Mouse (Mus musculus): ENCODE data around the gene Tmeff1. TPM values are rescaled to one million over a fixed set of nuclear protein-coding genes. Genes with fewer than 3 reads are reported as not detected.

Gene Tmeff1
- polyA plus RNA-seq, 1 experiment from 2014 or later: 29.4 TPM

- peak; percentile 80 for DNase-seq (ENCODE audit: low spot score)
- H3K36me3 ChIP-seq (ENCODE audit: insufficient read depth, low read length): no peaks in the 10 kb centered on the region
- no peaks in the 10 kb centered on the region for H3K9me3 ChIP-seq (ENCODE audit: low read length)
- no peak overlapping the region for H3K9ac ChIP-seq (replicated peaks; ENCODE audit: low read depth)
- peak overlapping the region; percentile 70; the same call in 1 of the 2 replicates for H3K27ac ChIP-seq (ENCODE audit: low read length)
- 16% methylated on average over 9 of the region's 9 CpGs for WGBS
- no peak overlapping the region; the same call in 1 of the 2 replicates for H3K4me2 ChIP-seq (replicated peaks; ENCODE audit: low read depth, low read length)
- no peak for TF ChIP-seq CTCF (IDR thresholded peaks at IDR 0.05)
- peak; percentile 81 for TF ChIP-seq EP300 (IDR thresholded peaks at IDR 0.05)
- no peak overlapping the region for H3K4me3 ChIP-seq (ENCODE audit: low read depth, low read length)
- peaks cover 3% of the 10 kb centered on the region; the same call in 1 of the 2 replicates for H3K4me1 ChIP-seq (ENCODE audit: insufficient read depth, low read depth, low read length)
- H3K27me3 ChIP-seq (replicated peaks; ENCODE audit: insufficient read depth, low read length): no peaks in the 10 kb centered on the region
- peak; percentile 15; the same call in 1 of the 2 replicates for ATAC-seq
Observed at GRCm38 (mm10) chr4:48588576-48588975, 3.6 kb downstream of the Tmeff1 start.

GRCm38 (mm10) chr4:48590862-48591261 is 5.9 kb downstream of the Tmeff1 start:
- DNase-seq (ENCODE audit: low spot score) (no peak), ATAC-seq (no peak)
- no peak overlapping the region for H3K9ac ChIP-seq (replicated peaks; ENCODE audit: low read depth)
- H3K27me3 ChIP-seq (replicated peaks; ENCODE audit: insufficient read depth, low read length): no peaks in the 10 kb centered on the region
- H3K4me1 ChIP-seq (ENCODE audit: insufficient read depth, low read depth, low read length): peaks cover 3% of the 10 kb centered on the region; the same call in 1 of the 2 replicates
- no peak overlapping the region for H3K4me3 ChIP-seq (ENCODE audit: low read depth, low read length)
- H3K4me2 ChIP-seq (replicated peaks; ENCODE audit: low read depth, low read length): no peak overlapping the region
- 60% methylated on average over 7 of the region's 7 CpGs for WGBS
- no peak overlapping the region for H3K27ac ChIP-seq (ENCODE audit: low read length)
- H3K9me3 ChIP-seq (ENCODE audit: low read length): no peaks in the 10 kb centered on the region
- TF ChIP-seq CTCF (IDR thresholded peaks at IDR 0.05) (no peak), EP300 (IDR thresholded peaks at IDR 0.05) (no peak)
- H3K36me3 ChIP-seq (ENCODE audit: insufficient read depth, low read length): no peaks in the 10 kb centered on the region

- TF ChIP-seq CTCF (IDR thresholded peaks at IDR 0.05): no peak
- WGBS: 71% methylated on average over 3 of the region's 3 CpGs
- DNase-seq (ENCODE audit: low spot score) (no peak), ATAC-seq (no peak)
- Histone ChIP-seq H3K4me2 (replicated peaks; ENCODE audit: low read depth, low read length) (no peak overlapping the region), H3K9me3 (ENCODE audit: low read length) (no peaks in the 10 kb centered on the region), H3K36me3 (ENCODE audit: insufficient read depth, low read length) (no peaks in the 10 kb centered on the region), H3K4me3 (ENCODE audit: low read depth, low read length) (no peak overlapping the region), H3K27ac (ENCODE audit: low read length) (no peak overlapping the region), H3K27me3 (replicated peaks; ENCODE audit: insufficient read depth, low read length) (no peaks in the 10 kb centered on the region), H3K9ac (replicated peaks; ENCODE audit: low read depth) (no peak overlapping the region), H3K4me1 (ENCODE audit: insufficient read depth, low read depth, low read length) (peaks cover 3% of the 10 kb centered on the region; the same call in 1 of the 2 replicates)
Observed at GRCm38 (mm10) chr4:48591390-48591789, 6.4 kb downstream of the Tmeff1 start.

DNA sequence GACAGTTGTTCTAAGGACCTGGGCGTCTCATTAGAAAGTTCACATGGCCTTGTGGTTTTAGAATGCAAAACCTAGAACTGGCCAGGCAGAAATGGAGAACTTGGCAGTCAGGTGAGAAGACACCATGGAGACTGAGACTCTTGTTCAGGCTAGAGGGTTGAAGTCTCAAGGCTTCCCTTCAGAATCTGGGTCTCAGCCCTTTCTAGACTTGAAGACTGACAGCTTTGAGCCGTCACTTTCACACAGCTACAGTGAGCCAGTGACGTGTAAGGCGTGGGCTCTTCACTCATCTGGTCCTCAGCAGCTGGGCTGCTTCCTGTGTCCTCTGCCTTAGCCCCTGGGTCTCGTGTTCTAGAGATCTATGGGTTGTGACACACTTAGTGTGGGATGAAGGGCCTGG is 7.4 kb downstream of the Tmeff1 start:
- DNase-seq (ENCODE audit: low spot score) (peak; percentile 54), ATAC-seq (peak; percentile 61)
- WGBS: 55% methylated on average over 5 of the region's 5 CpGs

DNA sequence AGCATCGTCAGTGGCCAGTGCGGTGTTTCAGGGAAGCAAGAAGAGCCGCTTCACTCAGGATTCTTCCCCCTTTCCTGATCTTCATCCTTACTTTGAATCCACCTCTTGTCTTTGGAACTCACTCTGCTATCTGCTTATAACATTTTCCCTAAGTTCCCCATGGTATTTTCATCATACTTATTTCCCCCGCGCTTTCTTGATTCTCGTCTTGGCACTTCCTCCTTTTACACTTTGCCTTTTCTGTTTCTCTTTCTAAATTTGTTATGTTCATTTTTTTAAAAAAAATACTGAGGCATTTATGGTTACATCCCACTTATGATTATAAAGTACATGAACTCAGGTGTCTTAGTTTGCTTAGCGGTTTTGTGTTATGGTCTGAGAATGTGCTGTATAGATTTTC is 7.9 kb downstream of the Tmeff1 start:
- H3K27me3 ChIP-seq (replicated peaks; ENCODE audit: insufficient read depth, low read length): no peaks in the 10 kb centered on the region
- TF ChIP-seq CTCF (IDR thresholded peaks at IDR 0.05) (no peak), EP300 (IDR thresholded peaks at IDR 0.05) (no peak)
- no peaks in the 10 kb centered on the region for H3K36me3 ChIP-seq (ENCODE audit: insufficient read depth, low read length)
- H3K4me3 ChIP-seq (ENCODE audit: low read depth, low read length): no peak overlapping the region
- H3K27ac ChIP-seq (ENCODE audit: low read length): no peak overlapping the region
- ATAC-seq (no peak), DNase-seq (ENCODE audit: low spot score) (no peak)
- peaks cover 3% of the 10 kb centered on the region; the same call in 1 of the 2 replicates for H3K4me1 ChIP-seq (ENCODE audit: insufficient read depth, low read depth, low read length)
- no peak overlapping the region for H3K4me2 ChIP-seq (replicated peaks; ENCODE audit: low read depth, low read length)
- WGBS: 85% methylated on average over 7 of the region's 7 CpGs
- no peaks in the 10 kb centered on the region for H3K9me3 ChIP-seq (ENCODE audit: low read length)
- no peak overlapping the region for H3K9ac ChIP-seq (replicated peaks; ENCODE audit: low read depth)

More for the DNA sequence above, 7.4 kb downstream of the Tmeff1 start:
- H3K9me3 ChIP-seq (ENCODE audit: low read length): no peaks in the 10 kb centered on the region
- no peak for TF ChIP-seq CTCF (IDR thresholded peaks at IDR 0.05)
- no peak for TF ChIP-seq EP300 (IDR thresholded peaks at IDR 0.05)
- peaks cover 3% of the 10 kb centered on the region; the same call in 1 of the 2 replicates for H3K4me1 ChIP-seq (ENCODE audit: insufficient read depth, low read depth, low read length)
- no peak overlapping the region for H3K27ac ChIP-seq (ENCODE audit: low read length)
- H3K4me3 ChIP-seq (ENCODE audit: low read depth, low read length): no peak overlapping the region
- H3K4me2 ChIP-seq (replicated peaks; ENCODE audit: low read depth, low read length): no peak overlapping the region
- H3K36me3 ChIP-seq (ENCODE audit: insufficient read depth, low read length): no peaks in the 10 kb centered on the region
- no peak overlapping the region for H3K9ac ChIP-seq (replicated peaks; ENCODE audit: low read depth)
- no peaks in the 10 kb centered on the region for H3K27me3 ChIP-seq (replicated peaks; ENCODE audit: insufficient read depth, low read length)

DNA sequence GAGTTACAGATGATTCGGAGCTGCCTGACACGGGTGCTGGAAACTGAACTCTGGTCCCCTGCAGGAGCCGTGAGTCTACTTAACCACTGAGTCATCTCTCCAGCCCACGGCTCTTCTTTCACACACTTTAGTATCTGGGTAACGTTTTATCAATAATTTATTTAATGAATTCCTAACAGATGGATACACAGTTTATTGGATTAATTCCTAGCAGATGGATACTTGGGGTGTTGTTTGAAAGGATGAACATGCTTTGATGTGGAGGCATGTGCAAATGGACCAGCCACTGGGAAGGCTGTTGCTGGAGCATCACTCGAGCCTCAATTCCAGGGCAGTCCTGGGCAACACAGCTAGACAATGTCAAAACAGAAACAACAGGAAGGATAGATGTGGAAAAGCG is 11.1 kb downstream of the Tmeff1 start:
- H3K27ac ChIP-seq (ENCODE audit: low read length): no peak overlapping the region
- ATAC-seq (no peak), DNase-seq (ENCODE audit: low spot score) (no peak)
- H3K9me3 ChIP-seq (ENCODE audit: low read length): no peaks in the 10 kb centered on the region
- no peaks in the 10 kb centered on the region; the same call in 1 of the 2 replicates for H3K4me1 ChIP-seq (ENCODE audit: insufficient read depth, low read depth, low read length)
- TF ChIP-seq EP300 (IDR thresholded peaks at IDR 0.05) (no peak), CTCF (IDR thresholded peaks at IDR 0.05) (no peak)
- 74% methylated on average over 7 of the region's 7 CpGs for WGBS
- H3K4me2 ChIP-seq (replicated peaks; ENCODE audit: low read depth, low read length): no peak overlapping the region
- H3K9ac ChIP-seq (replicated peaks; ENCODE audit: low read depth): no peak overlapping the region
- H3K36me3 ChIP-seq (ENCODE audit: insufficient read depth, low read length): no peaks in the 10 kb centered on the region
- no peak overlapping the region for H3K4me3 ChIP-seq (ENCODE audit: low read depth, low read length)
- H3K27me3 ChIP-seq (replicated peaks; ENCODE audit: insufficient read depth, low read length): no peaks in the 10 kb centered on the region

GRCm38 (mm10) chr4:48605650-48606049 is 20.7 kb downstream of the Tmeff1 start:
- no peak overlapping the region for H3K4me3 ChIP-seq (ENCODE audit: low read depth, low read length)
- no peak for TF ChIP-seq CTCF (IDR thresholded peaks at IDR 0.05)
- TF ChIP-seq EP300 (IDR thresholded peaks at IDR 0.05): no peak
- no peak overlapping the region for H3K4me2 ChIP-seq (replicated peaks; ENCODE audit: low read depth, low read length)
- no peak for DNase-seq (ENCODE audit: low spot score)
- ATAC-seq: no peak
- 94% methylated on average over 3 of the region's 3 CpGs for WGBS
- no peaks in the 10 kb centered on the region for H3K4me1 ChIP-seq (ENCODE audit: insufficient read depth, low read depth, low read length)
- no peaks in the 10 kb centered on the region for H3K9me3 ChIP-seq (ENCODE audit: low read length)
- H3K9ac ChIP-seq (replicated peaks; ENCODE audit: low read depth): no peak overlapping the region
- no peaks in the 10 kb centered on the region for H3K27me3 ChIP-seq (replicated peaks; ENCODE audit: insufficient read depth, low read length)
- H3K27ac ChIP-seq (ENCODE audit: low read length): no peak overlapping the region
- H3K36me3 ChIP-seq (ENCODE audit: insufficient read depth, low read length): no peaks in the 10 kb centered on the region; the same call in 1 of the 2 replicates

All from lung, postnatal 0 days (tissue).